Mouse (Mus musculus) cerebellum, adult 8-10 months (tissue): ENCODE data around the gene Stk38.

Experiments
- DNase-seq: peaks from one replicate; pipeline ENCODE4 v3.0.0; 2022

Gene Stk38

DNA sequence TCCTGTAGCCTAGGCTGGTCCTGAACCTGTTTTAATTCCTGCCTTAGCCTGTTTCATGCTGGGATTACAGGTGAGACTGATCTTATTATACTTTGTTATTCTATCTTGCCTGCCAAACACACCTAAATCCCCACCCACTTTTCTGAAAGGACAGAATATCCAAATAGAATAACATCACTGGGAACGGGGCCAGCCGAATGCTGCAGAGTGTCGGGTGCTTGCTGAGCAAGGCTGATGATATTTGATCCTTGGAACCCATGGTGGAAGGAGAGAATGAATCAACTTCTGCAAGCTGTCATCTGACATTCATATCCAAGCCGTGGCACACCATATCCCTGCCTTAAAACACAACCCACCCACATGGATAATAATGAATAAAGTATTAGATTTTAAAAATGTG, 59.1 kb downstream of the Stk38 start:
- no peak for DNase-seq

DNA sequence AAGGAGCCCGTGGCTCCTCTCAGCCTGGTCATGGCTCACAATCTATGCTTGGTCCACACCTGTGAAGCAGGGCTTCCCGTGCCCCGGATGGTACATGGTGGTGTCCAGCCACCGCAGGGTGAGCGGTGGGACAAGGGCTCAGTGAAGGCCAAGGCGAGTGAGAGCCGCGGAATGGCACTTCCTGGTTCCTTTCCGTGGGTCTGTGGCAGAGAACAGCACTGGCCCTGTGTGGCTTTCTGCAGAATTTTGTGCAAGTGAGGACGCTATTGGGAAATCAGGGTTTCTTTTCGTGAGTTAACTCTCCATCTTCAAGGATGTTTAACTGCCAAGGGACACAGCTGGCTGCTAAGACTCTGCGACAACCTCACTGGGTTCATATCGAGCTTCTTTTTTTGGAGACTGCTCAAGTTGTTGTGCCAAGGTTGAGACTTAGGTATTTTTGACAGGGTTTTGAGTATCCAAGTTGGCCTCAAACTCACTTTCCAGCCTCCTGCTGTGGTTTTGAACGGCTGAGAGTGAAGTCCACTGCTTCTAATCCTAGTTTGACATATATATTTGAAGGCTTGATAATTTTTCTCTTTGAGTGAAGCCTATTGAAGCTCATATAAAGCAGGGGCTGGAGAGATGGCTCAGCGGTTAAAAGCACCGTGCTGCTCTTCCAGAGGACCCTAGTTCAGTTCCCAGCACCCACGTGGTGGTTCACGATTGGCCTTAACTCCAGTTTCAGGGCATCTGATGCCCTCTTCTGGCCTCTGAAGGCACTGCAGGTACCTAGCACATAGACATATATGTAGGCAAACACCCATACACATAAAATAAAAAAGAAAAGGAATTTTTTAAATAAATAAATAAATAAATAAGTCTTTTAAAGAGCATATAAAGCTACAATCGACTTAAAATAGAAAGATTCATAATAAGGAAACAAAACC, 60.5 kb downstream of the Stk38 start:
- no peak for DNase-seq

DNA sequence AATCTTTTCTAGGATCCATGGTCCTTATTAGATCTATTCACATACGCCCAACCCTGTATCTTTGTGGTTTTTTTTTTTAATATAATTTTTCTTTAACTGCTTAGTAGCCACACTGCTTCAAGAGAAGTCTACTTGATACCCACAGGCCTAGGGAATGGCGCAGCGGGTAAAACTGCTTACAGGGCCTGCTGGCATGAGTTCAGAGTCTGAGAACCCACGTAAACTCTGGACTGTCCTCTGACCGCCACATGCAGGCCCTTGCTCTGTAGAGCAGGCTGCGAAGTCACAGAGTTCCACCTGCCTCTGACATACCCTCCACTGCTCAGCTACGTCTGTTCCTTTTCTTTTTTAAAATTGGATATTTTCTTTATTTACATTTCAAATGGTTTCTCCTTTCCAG, 63.3 kb downstream of the Stk38 start:
- DNase-seq: no peak

DNA sequence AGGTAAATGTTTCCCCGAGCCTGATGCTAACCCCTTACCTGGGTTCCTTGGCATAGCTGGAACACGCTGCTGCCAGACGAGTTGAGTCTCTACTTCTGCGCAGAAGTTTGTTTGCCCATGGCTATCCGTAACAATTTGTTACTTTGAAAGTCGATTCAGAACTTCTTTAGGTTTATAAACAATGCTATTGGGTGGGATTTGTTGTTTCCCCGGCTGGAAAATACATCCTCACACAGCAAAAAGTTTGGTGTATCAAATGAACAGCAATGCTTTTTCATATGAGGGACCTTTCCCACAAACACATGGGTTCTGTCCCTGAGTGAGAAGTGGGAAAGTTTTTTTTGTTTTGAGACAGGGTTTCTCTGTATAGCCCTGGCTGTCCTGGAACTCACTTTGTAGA, 64.1 kb downstream of the Stk38 start, which contains the start of gene Pxt1:
TSS of gene Pxt1 (minus strand) at position 101 of the 400 bp plus-strand sequence.
- DNase-seq: no peak

DNA sequence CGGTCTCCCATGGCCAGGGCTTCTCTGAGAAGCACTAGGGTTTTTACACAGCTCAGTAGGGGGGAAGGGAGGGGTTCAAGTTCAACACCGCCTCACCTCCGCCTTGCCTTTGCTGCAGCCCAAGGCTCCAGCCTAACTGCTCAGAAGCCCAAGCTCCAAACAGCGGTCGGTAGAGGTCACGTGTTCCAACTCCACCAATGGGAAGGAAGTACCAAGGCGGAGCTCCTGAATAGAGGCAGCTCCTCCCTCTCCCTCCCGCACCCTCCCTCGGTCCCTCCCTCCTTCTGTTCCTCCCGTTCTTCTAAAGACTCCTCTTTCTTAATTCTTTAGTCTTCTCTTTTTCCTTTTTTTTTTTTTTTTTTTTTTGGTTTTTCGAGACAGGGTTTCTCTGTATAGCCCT, 65.7 kb downstream of the Stk38 start:
- DNase-seq: no peak

DNA sequence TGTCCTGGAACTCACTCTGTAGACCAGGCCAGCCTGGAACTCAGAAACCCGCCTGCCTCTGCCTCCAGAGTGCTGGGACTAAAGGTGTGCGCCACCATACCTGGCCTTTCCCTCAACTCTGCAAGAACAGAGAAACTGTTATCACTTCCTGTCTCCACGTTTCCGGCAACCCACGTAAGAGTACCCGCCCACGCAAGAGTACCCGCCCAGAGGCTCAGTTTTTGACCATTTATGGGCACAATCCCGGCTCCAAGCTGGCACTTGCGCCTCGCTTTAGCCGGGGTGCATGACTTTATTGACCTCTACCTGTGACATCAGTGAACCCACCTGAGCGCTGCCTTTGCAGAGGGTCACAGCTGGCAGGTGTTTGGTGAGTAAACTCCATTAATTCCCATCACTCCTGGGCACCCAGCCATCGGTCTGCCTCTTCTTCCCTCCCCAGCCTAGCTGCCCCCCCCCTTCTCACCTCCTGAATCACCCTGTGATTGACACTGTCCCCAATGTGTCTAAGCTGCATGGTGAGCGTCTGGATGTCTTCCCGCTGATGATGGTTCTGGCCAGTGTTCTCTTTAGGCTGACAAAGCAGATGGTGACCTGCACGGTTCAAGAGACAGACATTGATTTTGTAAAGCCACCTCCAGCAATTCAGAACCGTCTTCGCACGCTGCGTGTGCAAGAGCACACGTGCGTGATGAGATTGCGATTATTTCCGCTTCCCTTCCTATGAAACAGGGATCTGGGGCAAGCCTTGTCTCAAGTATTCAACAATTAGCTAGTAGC, 66.8 kb downstream of the Stk38 start:
- no peak for DNase-seq

DNA sequence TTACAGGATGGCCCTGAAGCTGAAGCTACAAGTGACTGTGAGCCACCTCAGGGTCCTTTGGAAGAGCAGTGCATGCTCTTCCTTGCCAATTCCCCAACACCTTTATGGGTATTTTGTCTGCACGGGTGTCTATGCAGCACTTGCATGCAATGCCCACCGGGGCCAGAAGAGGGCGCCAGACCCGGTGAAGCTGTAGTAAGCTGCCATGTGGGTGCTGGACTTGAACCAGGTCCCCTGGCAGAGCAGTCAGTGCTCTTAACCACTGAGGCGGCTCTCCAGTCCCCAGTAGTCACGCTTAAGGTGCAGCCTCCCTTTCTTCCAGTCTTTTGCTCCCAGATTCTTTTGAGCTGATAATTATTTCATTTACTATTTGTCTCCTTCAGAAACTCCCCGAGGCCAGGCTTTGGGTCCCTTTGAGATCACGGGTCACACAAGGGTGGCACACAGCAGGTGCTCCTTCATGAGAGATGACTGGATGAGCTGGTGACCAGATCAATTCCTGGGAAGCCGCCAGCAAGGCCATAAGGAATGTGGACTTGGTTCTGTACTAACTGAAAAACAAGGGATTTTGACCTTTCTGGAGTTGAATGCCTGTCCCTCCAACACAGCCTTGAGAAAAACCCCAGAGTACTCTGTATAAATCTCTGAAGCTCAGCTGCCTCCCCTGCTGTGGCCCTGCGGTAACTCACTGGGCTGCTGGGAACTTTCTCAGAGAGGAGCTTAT, 71.0 kb downstream of the Stk38 start:
- peak; percentile 16 for DNase-seq

DNA sequence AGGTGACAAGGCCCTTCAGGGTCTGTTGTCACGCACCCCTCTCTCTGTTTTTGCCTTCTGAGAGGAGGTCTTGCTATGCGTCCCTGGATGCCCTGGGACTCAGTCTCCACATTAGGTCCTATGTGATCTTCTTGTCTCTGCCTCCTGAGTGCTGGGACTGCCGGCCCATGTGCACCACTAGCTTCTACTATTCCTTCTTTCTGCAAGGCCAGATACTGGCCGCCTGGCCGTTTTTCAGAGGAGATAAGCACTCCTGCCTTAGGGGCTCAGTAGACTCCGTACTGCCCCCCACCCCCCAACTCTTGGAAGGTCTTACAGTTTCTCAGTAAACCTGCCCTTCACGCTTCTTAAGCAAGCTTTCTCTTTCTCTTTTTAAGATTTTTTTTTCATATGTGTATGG, 71.7 kb downstream of the Stk38 start:
- DNase-seq: no peak

DNA sequence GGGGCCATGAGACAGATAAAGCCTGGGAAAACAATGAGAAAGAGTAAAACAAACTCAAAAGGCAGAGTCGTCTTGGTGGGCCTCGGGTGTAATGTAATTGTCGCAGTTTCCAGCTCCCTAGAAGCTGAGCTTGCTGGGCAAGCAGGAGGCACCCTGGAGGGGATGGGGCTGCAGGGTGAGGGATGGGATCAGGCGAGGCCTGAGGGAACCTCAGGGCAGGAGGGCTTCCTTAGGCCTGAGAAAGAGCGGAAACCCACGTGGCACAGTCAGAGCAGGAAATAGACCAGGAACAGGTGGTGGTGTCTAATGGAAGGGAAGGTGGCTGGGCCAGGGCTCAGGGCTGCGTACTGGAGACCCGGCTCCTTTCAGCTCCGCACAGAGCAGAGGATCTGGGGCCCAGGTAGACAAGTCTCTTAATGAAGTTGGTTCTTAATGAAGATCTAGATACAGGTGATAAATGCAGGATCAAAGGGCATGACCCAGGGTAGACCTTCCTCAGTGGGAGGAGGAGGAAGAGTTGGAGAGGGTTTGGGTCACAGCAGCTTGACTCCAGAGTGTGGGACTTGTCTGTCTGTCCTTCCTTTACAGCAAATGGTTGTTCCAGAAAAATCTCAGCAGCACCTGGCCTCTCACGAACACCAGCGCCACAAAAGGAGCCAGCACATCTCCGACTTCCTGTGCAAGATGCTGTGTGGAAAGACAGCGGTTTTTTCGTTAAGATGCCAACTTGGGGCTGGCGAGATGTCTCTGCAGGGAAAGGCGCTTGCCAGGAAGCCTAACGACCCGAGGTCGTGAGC, 73.5 kb downstream of the Stk38 start:
- DNase-seq: no peak

DNA sequence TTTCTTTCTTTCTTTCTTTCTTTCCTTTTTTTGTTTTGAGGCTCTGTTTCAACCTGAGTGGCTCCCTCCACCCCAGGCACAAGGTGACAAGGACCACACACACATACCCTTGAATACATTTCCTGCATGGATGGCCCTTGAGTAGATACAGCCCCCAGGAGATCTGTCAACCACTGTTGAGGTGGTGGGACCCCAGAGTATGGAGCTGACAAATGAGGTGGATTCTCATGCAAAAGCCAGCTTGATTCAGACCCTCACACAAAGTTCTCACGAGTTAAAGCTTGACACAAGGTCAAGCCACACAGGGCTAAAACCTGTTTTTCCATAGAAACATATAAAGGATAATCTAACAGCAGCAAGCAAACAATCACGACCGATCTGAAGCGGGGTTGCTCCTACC, 75.5 kb downstream of the Stk38 start:
- no peak for DNase-seq

DNA sequence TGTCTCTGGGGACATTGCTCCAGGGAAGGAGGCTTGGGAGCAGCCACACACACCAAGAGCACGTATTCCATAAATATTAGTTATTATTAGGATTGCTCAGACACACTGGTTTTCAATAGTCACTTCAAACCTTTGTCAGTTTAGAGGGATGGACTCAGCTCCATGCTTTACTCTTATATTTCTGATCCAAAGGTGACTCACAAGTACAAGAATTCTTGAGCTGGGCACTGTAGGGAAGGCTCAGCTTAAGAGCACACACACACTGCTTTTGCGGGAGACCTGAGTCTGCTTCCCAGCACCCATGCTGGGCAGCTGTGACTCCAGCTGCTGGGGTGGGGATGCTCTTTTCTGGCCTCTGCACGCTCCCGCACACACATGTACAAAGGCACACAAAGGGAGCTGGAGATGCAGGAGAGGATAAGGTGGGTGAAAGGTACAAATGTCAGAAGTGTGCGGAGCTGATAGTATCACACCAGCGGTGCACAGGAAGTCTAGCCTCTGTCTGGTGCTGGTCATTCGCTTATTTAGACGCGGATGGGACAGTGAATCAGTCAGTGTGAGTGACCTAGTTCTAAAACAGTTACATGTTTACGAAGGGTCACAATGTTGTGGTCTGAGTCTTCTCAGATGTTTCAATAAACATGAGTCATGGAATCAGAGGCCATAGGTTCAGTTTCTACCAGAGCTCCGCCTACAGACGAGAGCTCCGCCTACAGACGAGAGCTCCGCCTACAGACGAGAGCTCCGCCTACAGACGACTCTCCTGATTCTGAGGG, 76.2 kb downstream of the Stk38 start:
- DNase-seq: no peak

DNA sequence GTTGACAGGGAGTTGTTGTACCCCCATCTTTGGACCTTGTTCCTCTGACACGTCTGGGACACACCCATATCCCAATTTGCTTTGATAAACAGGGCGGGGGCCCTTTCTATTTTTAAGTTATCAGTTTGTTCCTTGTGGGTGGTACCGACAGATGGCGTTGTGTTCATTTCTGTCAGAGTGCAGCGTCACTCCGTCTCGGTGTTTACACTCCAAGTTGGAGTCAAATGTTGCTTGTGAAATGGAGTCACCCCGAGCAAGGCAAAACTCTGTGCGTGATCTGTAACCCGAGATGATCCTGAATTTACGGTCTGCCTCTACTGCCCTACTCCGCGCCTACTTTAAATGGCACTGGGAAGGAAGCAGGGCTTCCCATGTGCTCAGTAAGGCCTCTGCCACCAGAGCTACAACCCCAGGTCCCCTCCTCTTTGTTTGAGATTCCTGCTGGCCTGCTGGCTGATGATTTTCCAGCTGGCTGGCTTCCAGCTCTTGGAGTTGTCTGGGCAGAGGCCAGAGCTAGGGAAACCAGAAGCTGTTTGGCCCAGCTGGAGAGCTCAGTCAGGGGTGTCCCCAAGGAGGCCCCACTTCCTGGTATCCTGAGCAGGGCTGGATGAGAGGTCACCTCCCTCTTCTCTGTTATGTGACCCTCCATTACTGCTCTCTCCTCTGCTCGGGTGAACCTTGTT, 77.3 kb downstream of the Stk38 start:
- peak; percentile 34 for DNase-seq

DNA sequence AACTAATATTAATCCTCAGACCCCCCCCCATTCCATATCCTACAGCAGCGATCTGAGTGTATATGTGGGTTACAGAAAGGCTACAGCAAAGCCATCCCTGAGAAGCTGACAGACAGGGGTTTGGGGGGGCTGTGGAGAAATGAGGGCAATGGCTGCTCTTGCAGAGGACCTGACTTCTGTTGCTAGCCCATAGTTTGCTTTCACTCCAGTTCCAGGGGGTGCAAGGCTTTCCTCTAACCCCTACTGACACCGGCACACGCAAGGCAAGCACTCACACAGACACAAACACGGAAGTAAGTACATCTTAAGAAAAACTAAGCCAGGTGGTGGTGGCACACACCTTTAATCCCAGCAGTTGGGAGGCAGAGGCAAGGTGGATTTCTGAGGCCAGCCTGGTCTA, 78.4 kb downstream of the Stk38 start:
- no peak for DNase-seq

DNA sequence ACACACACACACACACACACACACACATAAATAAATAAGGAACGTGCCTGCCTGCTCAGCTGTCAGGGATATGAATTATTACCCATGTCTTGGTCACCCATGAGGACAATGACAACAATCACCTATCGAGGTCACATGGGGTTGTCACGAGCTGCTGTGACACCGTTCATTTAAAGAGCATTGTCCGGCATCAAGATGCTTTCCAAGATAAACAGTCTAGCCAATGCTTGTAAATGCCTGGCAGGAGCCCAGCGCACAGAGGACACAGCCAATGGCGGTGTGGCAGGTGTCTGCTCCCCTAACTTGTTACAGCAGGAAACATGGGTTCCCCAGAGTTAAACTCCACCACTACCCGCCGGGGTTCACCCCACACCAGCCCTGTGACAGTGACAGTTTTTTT, 79.8 kb downstream of the Stk38 start:
- no peak for DNase-seq

DNA sequence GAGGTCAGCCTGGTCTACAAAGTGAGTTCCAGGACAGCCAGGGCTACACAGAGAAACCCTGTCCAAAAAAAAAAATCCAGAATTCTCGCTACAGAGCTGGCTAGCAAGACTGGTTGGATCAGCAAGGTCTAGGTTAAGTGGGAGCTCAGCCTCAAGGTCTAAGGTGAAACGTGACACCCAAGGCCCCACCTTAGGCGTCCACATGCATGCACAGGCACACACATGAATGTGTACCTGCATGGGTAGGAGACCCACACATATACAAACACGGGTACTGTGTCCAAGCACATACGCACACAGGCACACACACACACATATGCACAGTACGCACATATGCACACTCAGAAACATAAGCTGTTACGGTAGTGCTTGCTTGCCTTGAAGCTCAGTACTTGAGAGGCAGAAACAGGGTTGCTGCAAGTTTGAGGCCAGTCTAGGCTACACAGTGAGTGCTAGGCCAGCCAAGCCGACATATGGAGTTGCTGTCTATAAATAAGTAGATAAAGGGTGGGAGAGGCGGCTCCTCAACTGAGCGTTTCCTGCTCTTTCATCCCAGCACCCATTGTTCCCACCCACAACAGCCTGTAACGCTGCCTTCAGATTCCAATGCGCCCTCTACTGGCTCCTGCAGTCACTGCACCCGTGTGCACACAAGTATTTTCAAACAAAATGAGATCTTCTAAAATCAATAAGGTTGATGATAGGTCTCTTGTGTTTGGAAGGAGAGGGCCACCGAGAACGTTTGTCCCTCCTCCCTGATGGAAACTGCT, 80.7 kb downstream of the Stk38 start:
- DNase-seq: peak; percentile 26

DNA sequence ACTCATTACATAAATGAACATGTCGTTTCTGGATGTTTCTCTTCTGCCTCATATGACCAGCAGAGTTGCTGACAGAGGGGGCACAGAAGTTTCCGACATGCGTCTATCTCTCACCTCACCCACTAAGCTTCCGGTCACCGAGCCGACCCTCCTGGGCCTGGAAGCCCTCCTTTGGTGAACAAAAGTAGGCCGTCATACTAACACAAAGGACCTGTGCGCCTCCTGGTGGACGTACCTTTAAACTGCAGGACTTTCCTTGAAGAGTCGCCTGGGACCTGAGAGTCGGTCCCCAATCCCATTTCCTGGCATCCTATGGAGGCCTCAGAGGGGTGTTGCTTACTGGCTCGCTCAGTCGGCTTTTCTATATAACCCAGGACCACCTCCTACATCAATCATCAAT, 81.4 kb downstream of the Stk38 start:
- peak; percentile 85 for DNase-seq

DNA sequence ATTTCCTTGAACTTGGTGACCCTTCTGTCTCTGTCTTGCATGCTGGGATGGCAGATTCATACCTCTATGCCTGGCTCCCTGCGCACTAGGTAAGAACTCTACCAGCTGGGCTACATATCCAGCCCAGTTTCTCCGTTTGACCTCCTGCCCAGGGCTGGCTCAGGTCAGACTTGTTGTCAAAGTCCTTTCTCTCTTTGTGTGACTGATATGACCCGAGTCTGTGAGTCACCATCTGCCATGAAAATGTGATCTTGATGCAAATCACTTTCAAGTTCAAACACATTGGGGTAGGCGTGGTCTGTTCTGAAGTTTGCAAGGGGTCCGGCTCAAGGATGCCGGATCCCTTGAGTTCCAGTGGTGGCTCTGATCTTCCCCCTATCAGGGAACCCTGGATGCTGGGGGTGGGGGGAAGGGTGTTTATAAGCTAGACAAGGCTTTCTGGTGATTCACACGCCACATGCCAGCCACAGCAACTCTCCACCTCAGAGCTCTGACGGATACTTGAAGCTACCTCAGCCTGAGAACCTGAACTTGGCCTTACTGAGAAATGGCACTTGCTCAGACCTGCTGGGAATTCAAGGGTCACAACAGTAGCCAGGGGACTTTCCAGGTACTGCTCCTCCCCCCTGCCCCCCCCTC, 82.7 kb downstream of the Stk38 start:
- no peak for DNase-seq

DNA sequence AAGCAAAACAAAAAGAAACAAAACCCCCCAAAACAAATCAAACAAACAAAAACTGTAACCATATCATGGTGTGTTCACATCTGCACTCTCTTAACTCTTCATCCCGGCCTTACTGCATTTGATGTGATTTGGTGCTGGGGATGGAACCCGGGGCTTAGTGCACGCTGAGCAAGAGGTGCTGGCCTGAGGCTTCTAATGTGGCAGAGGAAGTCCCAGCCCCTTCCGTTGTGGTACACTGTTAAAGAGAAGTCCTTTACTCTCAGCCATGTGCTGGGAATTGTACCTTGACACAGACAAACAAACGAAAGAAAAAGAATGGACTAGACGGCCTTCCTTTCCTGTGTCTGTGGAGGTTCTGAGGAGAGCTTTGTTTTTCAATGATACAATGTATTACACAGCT, 85.7 kb downstream of the Stk38 start:
- DNase-seq: no peak

DNA sequence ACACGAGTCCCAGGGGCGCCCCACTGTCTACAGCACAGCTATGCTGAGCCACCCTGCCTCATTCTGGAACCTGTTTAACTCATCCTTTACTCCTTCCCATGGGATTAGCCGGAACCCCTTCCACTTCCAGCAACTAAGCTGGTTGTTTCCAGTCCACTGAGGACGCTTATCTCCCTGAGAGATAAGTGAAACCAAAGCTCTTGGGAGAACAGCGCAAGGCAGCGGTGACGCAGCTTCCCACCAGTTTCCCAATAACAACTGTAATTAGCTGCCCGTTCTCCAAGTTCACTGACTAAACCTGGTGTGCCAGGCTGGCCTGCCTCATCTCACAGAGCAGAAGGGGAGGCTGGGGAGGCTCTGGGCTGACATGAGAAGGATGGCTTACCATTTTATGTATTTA, 86.7 kb downstream of the Stk38 start:
- no peak for DNase-seq
